Mouse (Mus musculus) heart, embryonic 10.5 days (tissue): ENCODE results near the gene Itgav. TPM values are rescaled to one million over a fixed set of nuclear protein-coding genes. Genes with fewer than 3 reads are reported as not detected.

ENCODE experiments used
- DNase-seq: peaks from one replicate; pipeline ENCODE4 v3.0.0-alpha.2; 2017; ENCODE audit warnings: low spot score
- H3K27ac ChIP-seq: fragments of 300-500 bp; sonication (generic); 2 replicates; pipeline ENCODE4 v1.5.1; 2016; ENCODE audit warnings: mild to moderate bottlenecking
- H3K27me3 ChIP-seq: fragments of 300-500 bp; sonication (generic); 2 replicates; pipeline ENCODE4 v1.6.1; 2016; ENCODE audit warnings: mild to moderate bottlenecking; ENCODE audit not compliant: poor library complexity, insufficient read depth, severe bottlenecking
- H3K36me3 ChIP-seq: fragments of 300-500 bp; sonication (generic); 2 replicates; pipeline ENCODE4 v1.6.1; 2016; ENCODE audit warnings: mild to moderate bottlenecking, moderate library complexity
- H3K4me1 ChIP-seq: fragments of 300-500 bp; sonication (generic); 2 replicates; pipeline ENCODE4 v1.6.1; 2016; ENCODE audit warnings: mild to moderate bottlenecking
- H3K4me3 ChIP-seq: fragments of 300-500 bp; sonication (generic); 2 replicates; pipeline ENCODE4 v1.5.1; 2016; ENCODE audit warnings: mild to moderate bottlenecking, moderate library complexity
- H3K9me3 ChIP-seq: fragments of 300-500 bp; sonication (generic); 2 replicates; pipeline ENCODE4 v1.6.1; 2016; ENCODE audit warnings: mild to moderate bottlenecking, moderate library complexity
- WGBS: fragments of 180-500 bp; shearing (Covaris S2); methylation state at CpG from one replicate; pipeline ENCODE4 v1.1.7; 2016; 5-methylcytosine and 5-hydroxymethylcytosine counted together
- polyA plus RNA-seq: library from polyadenylated mRNA; unstranded; fragments of >200 nt; fragmentation: Nextera tagmentation; extraction: Ambion mirVana; gene quantifications from 2 replicates; pipeline ENCODE4 v1.2.1, GENCODE M21; 2016

Itgav gene
- polyA plus RNA-seq, 1 experiment from 2014 or later: 48.9 TPM

- no peaks in the 10 kb centered on the region for H3K36me3 ChIP-seq
- peak within 1 kb of the TSS; percentile 88 for H3K27ac ChIP-seq
- peaks cover 25% of the 10 kb centered on the region; the same call in 1 of the 2 replicates for H3K27me3 ChIP-seq
- DNase-seq: peak; percentile 84
- peak within 1 kb of the TSS; percentile 87 for H3K4me3 ChIP-seq
- no peaks in the 10 kb centered on the region for H3K9me3 ChIP-seq
- under 1% methylated on average over 63 of the region's 63 CpGs for WGBS
- peaks cover 9% of the 10 kb centered on the region; the same call in 1 of the 2 replicates for H3K4me1 ChIP-seq
Observed at GRCm38 (mm10) chr2:83812483-83813272, 88.5 kb downstream of the Itgav start, which contains the start of gene Fam171b. Fam171b (plus strand) TSS chr2:83812636.

GRCm38 (mm10) chr2:83813273-83813892, 89.2 kb downstream of the Itgav start:
- Histone ChIP-seq H3K4me3 (peak overlapping the region; percentile 87), H3K27me3 (peaks cover 25% of the 10 kb centered on the region; the same call in 1 of the 2 replicates), H3K4me1 (peaks cover 9% of the 10 kb centered on the region; the same call in 1 of the 2 replicates), H3K36me3 (no peaks in the 10 kb centered on the region), H3K27ac (0 out of 2 replicates have a peak overlapping the region, but pooled peaks have one; percentile 88), H3K9me3 (no peaks in the 10 kb centered on the region)
- WGBS: 19% methylated on average over 10 of the region's 10 CpGs
- no peak for DNase-seq

GRCm38 (mm10) chr2:83814009-83814408, 89.8 kb downstream of the Itgav start:
- Histone ChIP-seq H3K9me3 (no peaks in the 10 kb centered on the region), H3K27me3 (peaks cover 25% of the 10 kb centered on the region; the same call in 1 of the 2 replicates), H3K27ac (no peak overlapping the region), H3K4me1 (peaks cover 9% of the 10 kb centered on the region; the same call in 1 of the 2 replicates), H3K4me3 (no peak overlapping the region), H3K36me3 (no peaks in the 10 kb centered on the region)
- 74% methylated on average over 6 of the region's 6 CpGs for WGBS
- no peak for DNase-seq

GRCm38 (mm10) chr2:83816147-83816546, 92.0 kb downstream of the Itgav start:
- Histone ChIP-seq H3K36me3 (no peaks in the 10 kb centered on the region), H3K27me3 (peaks cover 25% of the 10 kb centered on the region; the same call in 1 of the 2 replicates), H3K4me1 (peaks cover 9% of the 10 kb centered on the region; the same call in 1 of the 2 replicates), H3K4me3 (no peak overlapping the region), H3K27ac (no peak overlapping the region), H3K9me3 (no peaks in the 10 kb centered on the region)
- no peak for DNase-seq
- WGBS: 82% methylated on average over 6 of the region's 6 CpGs

GRCm38 (mm10) chr2:83825161-83825560, 101.0 kb downstream of the Itgav start:
- Histone ChIP-seq H3K4me1 (no peaks in the 10 kb centered on the region), H3K36me3 (no peaks in the 10 kb centered on the region), H3K27me3 (no peaks in the 10 kb centered on the region), H3K4me3 (no peak overlapping the region), H3K9me3 (no peaks in the 10 kb centered on the region), H3K27ac (no peak overlapping the region)
- 79% methylated on average over 5 of the region's 5 CpGs for WGBS
- no peak for DNase-seq

GRCm38 (mm10) chr2:83828895-83829539, 104.8 kb downstream of the Itgav start:
- no peak for DNase-seq
- WGBS: 75% methylated on average over 3 of the region's 3 CpGs

GRCm38 (mm10) chr2:83832903-83833302, 108.7 kb downstream of the Itgav start:
- WGBS: 73% methylated on average over 4 of the region's 4 CpGs
- H3K27me3 ChIP-seq: no peaks in the 10 kb centered on the region

More at GRCm38 (mm10) chr2:83828895-83829539, 104.8 kb downstream of the Itgav start:
- Histone ChIP-seq H3K4me3 (no peak overlapping the region), H3K9me3 (no peaks in the 10 kb centered on the region), H3K27me3 (no peaks in the 10 kb centered on the region), H3K27ac (no peak overlapping the region), H3K36me3 (no peaks in the 10 kb centered on the region), H3K4me1 (no peaks in the 10 kb centered on the region)

GRCm38 (mm10) chr2:83835313-83836070, 111.3 kb downstream of the Itgav start:
- 76% methylated on average over 10 of the region's 10 CpGs for WGBS
- Histone ChIP-seq H3K36me3 (no peaks in the 10 kb centered on the region), H3K27me3 (no peaks in the 10 kb centered on the region), H3K4me3 (no peak overlapping the region), H3K9me3 (no peaks in the 10 kb centered on the region), H3K4me1 (no peaks in the 10 kb centered on the region), H3K27ac (no peak overlapping the region)
- no peak for DNase-seq

More at GRCm38 (mm10) chr2:83832903-83833302, 108.7 kb downstream of the Itgav start:
- Histone ChIP-seq H3K4me1 (no peaks in the 10 kb centered on the region), H3K9me3 (no peaks in the 10 kb centered on the region), H3K36me3 (no peaks in the 10 kb centered on the region), H3K4me3 (no peak overlapping the region), H3K27ac (no peak overlapping the region)
- DNase-seq: no peak

- no peak for DNase-seq
- no peak overlapping the region for H3K27ac ChIP-seq
- H3K4me3 ChIP-seq: no peak overlapping the region
- H3K4me1 ChIP-seq: no peaks in the 10 kb centered on the region
- H3K9me3 ChIP-seq: no peaks in the 10 kb centered on the region
- H3K36me3 ChIP-seq: no peaks in the 10 kb centered on the region
- WGBS: 86% methylated on average over 3 of the region's 3 CpGs
- no peaks in the 10 kb centered on the region for H3K27me3 ChIP-seq
Observed at GRCm38 (mm10) chr2:83848495-83848894, 124.3 kb downstream of the Itgav start.

- 74% methylated on average over 10 of the region's 10 CpGs for WGBS
- no peaks in the 10 kb centered on the region for H3K9me3 ChIP-seq
- H3K4me1 ChIP-seq: no peaks in the 10 kb centered on the region
- H3K36me3 ChIP-seq: no peaks in the 10 kb centered on the region
- no peaks in the 10 kb centered on the region for H3K27me3 ChIP-seq
- H3K27ac ChIP-seq: no peak overlapping the region
- no peak overlapping the region for H3K4me3 ChIP-seq
- no peak for DNase-seq
Observed at GRCm38 (mm10) chr2:83853423-83853822, 129.2 kb downstream of the Itgav start.

GRCm38 (mm10) chr2:83856236-83856635, 132.0 kb downstream of the Itgav start:
- H3K27me3 ChIP-seq: no peaks in the 10 kb centered on the region
- H3K27ac ChIP-seq: no peak overlapping the region
- H3K36me3 ChIP-seq: no peaks in the 10 kb centered on the region
- no peak for DNase-seq
- WGBS: 54% methylated on average over 4 of the region's 4 CpGs
- no peaks in the 10 kb centered on the region for H3K9me3 ChIP-seq
- no peak overlapping the region for H3K4me3 ChIP-seq
- H3K4me1 ChIP-seq: peaks cover 3% of the 10 kb centered on the region; the same call in 1 of the 2 replicates
